Mouse (Mus musculus) hindbrain, embryonic 14.5 days (tissue): ENCODE data around the gene Hhipl1. TPM values are rescaled to one million over a fixed set of nuclear protein-coding genes. Genes with fewer than 3 reads are reported as not detected.

Source experiments
- ATAC-seq: fragments of 200-750 bp; cut with Nextera tagmentation; 2 replicates; pipeline ENCODE4 v1.8.0; 2017; ENCODE audit warnings: moderate number of reproducible peaks, mild to moderate bottlenecking, moderate TSS enrichment, moderate library complexity; ENCODE audit not compliant: low FRiP score
- DNase-seq: peaks from one replicate; pipeline ENCODE4 v3.0.0-alpha.2; 2015; ENCODE audit warnings: low spot score
- H3K27ac ChIP-seq: fragments of 300-500 bp; sonication (generic); 2 replicates; pipeline ENCODE4 v1.5.1; 2014; ENCODE audit warnings: mild to moderate bottlenecking, moderate library complexity
- H3K27me3 ChIP-seq: fragments of 300-500 bp; sonication (generic); 2 replicates; pipeline ENCODE4 v1.6.1; 2014; ENCODE audit warnings: mild to moderate bottlenecking, low read length, mixed read lengths; ENCODE audit not compliant: control insufficient read depth, insufficient read depth
- H3K36me3 ChIP-seq: fragments of 300-500 bp; sonication (generic); replicated peaks from 2 replicates; pipeline ENCODE4 v1.6.1; 2014; ENCODE audit not compliant: control insufficient read depth, insufficient read depth
- H3K4me1 ChIP-seq: fragments of 300-500 bp; sonication (generic); replicated peaks from 2 replicates; pipeline ENCODE4 v1.6.1; 2014; ENCODE audit warnings: antibody characterized with exemption, low read length, mixed read lengths; ENCODE audit not compliant: control insufficient read depth, insufficient read depth
- H3K4me2 ChIP-seq: fragments of 300-500 bp; sonication (generic); replicated peaks from 2 replicates; pipeline ENCODE4 v1.6.1; 2014; ENCODE audit warnings: mild to moderate bottlenecking, moderate library complexity
- H3K4me3 ChIP-seq: fragments of 300-500 bp; sonication (generic); replicated peaks from 2 replicates; pipeline ENCODE4 v1.5.1; 2014; ENCODE audit warnings: mild to moderate bottlenecking, low read length
- H3K9ac ChIP-seq: fragments of 300-500 bp; sonication (generic); 2 replicates; pipeline ENCODE4 v1.6.1; 2014
- H3K9me3 ChIP-seq: fragments of 300-500 bp; sonication (generic); 2 replicates; pipeline ENCODE4 v1.6.1; 2016; ENCODE audit warnings: low read length; ENCODE audit not compliant: control insufficient read depth
- whole genome bisulfite sequencing: fragments of 180-500 bp; shearing (Covaris S2); extraction: QIAGEN DNeasy Blood & Tissue Kit; methylation state at CpG from one replicate; pipeline ENCODE4 v1.1.7; 2014; 5-methylcytosine and 5-hydroxymethylcytosine counted together
- polyA plus RNA-seq: library from polyadenylated mRNA; unstranded; fragments of >200 nt; fragmentation: Nextera tagmentation; extraction: Ambion mirVana; gene quantifications from 2 replicates; pipeline ENCODE4 v1.2.1, GENCODE M21; 2014

Gene Hhipl1
- polyA plus RNA-seq, 1 experiment from 2014 or later: 1.8 TPM

DNA sequence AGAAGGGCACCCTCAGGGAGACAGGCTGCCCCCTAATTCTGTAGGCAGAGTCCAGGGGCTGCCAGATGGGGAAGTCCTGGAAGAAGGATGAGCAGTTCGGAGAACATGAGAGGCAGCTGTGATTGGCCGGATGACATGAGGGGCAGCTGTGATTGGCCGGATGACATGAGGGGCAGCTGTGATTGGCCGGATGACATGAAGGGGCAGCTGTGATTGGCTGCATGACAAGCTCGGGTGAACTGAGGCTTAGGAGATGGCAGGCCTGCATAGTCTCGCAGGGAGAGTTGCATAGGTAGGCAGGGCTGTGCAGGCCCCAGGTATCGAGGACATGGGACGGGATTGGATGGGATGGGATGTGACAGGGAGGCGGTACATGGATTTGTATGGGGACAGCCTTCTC is 13.7 kb upstream of the Hhipl1 start:
- peak overlapping the region; percentile 43 for H3K4me2 ChIP-seq
- H3K4me1 ChIP-seq: peaks cover 7% of the 10 kb centered on the region
- DNase-seq (peak; percentile 57), ATAC-seq (peak; percentile 78)
- H3K36me3 ChIP-seq: no peaks in the 10 kb centered on the region
- H3K9me3 ChIP-seq: no peaks in the 10 kb centered on the region
- H3K4me3 ChIP-seq: no peak overlapping the region
- H3K27ac ChIP-seq: no peak overlapping the region
- WGBS: 8% methylated on average over 9 of the region's 9 CpGs
- H3K9ac ChIP-seq: no peak overlapping the region
- H3K27me3 ChIP-seq: no peaks in the 10 kb centered on the region

DNA sequence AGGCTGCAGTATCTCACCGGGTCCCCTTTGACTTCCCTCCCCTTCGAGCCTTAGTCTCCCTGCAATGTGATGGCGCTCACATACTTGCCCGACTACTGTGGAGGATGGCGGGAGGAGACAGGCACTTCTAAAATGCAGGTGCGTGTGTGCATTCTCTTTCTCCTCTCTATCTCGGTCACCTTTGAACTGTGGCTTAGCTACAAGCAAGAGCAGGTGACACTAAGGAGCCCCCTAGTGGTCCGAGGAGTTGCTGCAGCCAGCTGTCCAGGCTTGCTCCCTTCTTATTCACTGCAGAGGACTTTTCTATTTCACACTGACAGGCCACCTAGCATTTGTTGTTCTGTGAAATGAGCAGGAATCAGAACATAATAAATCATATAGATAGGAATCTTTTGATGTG is 13.1 kb upstream of the Hhipl1 start:
- Histone ChIP-seq H3K4me3 (no peak overlapping the region), H3K4me1 (peaks cover 7% of the 10 kb centered on the region), H3K27ac (no peak overlapping the region), H3K4me2 (peak overlapping the region; percentile 43), H3K9ac (no peak overlapping the region), H3K36me3 (no peaks in the 10 kb centered on the region), H3K9me3 (no peaks in the 10 kb centered on the region), H3K27me3 (no peaks in the 10 kb centered on the region)
- DNase-seq (peak; percentile 79), ATAC-seq (peak; percentile 53; the same call in 1 of the 2 replicates)
- 2% methylated on average over 8 of the region's 8 CpGs for WGBS

DNA sequence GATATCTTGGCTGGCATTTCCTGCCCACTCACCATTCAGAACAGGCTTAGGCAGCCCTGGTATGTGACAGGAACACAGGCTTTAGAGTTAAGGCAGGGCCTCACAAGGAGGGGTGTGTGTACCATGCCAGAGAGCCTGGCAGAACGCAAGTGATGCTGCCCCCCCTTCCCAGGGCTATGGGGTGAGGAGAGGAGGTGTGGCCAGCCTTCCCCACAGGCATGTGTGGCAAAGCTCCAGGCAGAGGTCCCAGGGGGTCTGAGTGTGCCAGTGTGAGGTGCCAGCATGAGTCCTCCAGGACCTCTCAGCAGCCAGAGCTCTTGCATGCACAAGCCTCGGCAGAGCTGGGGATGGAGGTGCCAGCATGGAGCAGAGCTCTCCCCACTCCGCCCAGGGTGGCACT is 11.4 kb upstream of the Hhipl1 start:
- WGBS: 65% methylated on average over 3 of the region's 3 CpGs
- Histone ChIP-seq H3K4me1 (peaks cover 7% of the 10 kb centered on the region), H3K36me3 (no peaks in the 10 kb centered on the region), H3K27me3 (no peaks in the 10 kb centered on the region), H3K4me3 (no peak overlapping the region), H3K27ac (no peak overlapping the region), H3K9ac (no peak overlapping the region), H3K4me2 (no peak overlapping the region), H3K9me3 (no peaks in the 10 kb centered on the region)
- no peak for DNase-seq
- no peak for ATAC-seq

DNA sequence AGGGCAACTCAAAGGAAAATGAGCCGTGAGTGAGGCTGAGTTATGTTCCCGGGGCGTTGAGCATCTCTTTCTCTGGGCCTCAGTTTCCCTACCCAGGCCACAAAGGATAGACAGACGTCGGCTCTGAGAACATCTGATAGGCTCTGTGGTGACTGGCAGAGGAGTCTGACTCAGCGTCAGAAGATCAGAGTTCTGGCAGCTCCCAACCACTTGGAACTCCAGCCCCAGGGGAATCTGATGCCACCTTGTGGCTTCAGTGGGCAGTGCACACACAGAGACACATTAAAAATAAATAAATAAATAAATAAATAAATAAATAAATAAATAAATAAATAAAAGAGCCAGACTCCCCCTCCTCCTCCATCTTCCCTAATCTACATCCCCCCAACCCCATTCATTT is 9.0 kb upstream of the Hhipl1 start:
- Histone ChIP-seq H3K27me3 (no peaks in the 10 kb centered on the region), H3K9ac (no peak overlapping the region), H3K4me2 (no peak overlapping the region), H3K4me3 (no peak overlapping the region), H3K27ac (no peak overlapping the region), H3K9me3 (no peaks in the 10 kb centered on the region), H3K36me3 (no peaks in the 10 kb centered on the region), H3K4me1 (peaks cover 7% of the 10 kb centered on the region)
- ATAC-seq (no peak), DNase-seq (peak; percentile 54)
- WGBS: 92% methylated on average over 6 of the region's 6 CpGs

DNA sequence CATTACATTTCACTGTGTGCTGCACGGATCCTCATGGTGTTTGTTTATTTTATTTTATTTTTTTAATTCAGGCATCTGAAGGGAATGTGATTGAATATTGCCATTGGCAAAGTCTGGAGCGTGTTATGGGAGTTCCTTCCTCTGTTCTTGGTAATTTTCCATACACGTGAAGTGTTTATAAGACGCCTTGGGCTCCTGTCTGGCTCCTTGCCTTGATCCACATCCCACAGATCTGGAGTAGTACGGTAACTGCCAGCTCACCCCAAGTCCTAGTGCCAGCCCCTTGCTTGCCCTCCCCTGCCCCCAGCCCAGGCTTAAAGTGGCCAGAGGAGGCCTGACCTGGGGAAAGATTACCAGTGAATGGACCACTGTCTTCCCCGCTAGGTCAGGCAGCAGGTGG is 5.1 kb upstream of the Hhipl1 start:
- Histone ChIP-seq H3K27me3 (0 out of 2 replicates have a peak, but pooled peaks cover 5% of the 10 kb centered on the region), H3K9ac (no peak overlapping the region), H3K4me1 (peaks cover 3% of the 10 kb centered on the region; the same call in 1 of the 2 replicates), H3K36me3 (no peaks in the 10 kb centered on the region), H3K9me3 (no peaks in the 10 kb centered on the region), H3K4me2 (no peak overlapping the region), H3K4me3 (no peak overlapping the region), H3K27ac (no peak overlapping the region)
- 78% methylated on average over 6 of the region's 6 CpGs for WGBS
- ATAC-seq (no peak), DNase-seq (no peak)

DNA sequence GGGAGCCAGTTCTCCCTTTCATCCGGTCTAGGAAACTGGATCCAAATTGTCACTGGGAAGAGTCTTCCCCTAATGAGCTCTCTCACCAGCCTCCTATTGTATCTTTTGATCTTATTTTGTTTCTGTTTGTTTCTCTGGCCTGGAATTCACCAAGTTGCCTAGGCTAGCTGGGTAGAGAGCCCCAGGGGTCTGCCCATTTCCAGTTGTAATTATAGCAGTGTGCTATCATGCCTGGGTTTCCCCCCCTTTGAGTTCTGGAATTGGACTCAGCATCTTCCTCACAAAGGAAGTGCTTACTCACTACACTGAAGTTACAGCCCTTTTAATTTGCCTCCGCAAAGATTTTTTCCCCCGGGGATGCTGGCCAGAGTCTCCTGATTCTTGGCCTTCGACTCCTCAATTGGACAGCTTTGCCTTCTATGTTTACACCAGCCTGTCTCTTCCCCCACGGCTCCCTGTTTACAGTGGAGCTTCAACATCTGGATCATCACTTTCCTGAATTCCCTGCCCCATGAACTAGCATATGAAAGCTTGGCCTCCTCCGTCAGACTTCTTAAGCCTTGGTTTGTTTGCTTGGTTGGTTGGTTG is 2.2 kb upstream of the Hhipl1 start:
- H3K4me1 ChIP-seq: peaks cover 8% of the 10 kb centered on the region
- WGBS: 48% methylated on average over 6 of the region's 6 CpGs

DNA sequence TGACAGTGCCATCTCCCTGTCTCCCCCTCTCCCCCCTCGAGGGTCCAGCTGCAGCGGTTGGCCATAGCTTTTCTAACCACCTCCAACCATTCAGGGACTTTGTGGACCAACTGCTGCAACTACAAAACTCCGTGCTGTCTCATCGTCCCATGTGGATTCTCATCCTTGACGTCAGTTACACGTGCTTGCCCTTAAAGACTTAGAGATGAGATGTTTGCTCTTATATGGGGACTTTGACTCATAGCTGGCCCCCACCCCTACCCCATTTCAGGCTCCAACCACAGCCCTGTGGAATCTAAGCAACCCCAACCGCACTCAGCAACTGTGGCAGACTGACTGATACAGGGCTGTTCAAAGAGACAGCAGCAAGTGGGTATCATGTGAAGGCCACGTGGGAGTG is 898 bp upstream of the Hhipl1 start:
- ATAC-seq (no peak), DNase-seq (no peak)
- Histone ChIP-seq H3K9ac (no peak overlapping the region), H3K4me1 (peaks cover 8% of the 10 kb centered on the region), H3K4me3 (no peak overlapping the region), H3K36me3 (no peaks in the 10 kb centered on the region), H3K27me3 (0 out of 2 replicates have a peak, but pooled peaks cover 5% of the 10 kb centered on the region), H3K27ac (no peak overlapping the region), H3K9me3 (no peaks in the 10 kb centered on the region), H3K4me2 (no peak overlapping the region)
- 78% methylated on average over 8 of the region's 8 CpGs for WGBS

More for the DNA sequence above, 2.2 kb upstream of the Hhipl1 start:
- Histone ChIP-seq H3K36me3 (no peaks in the 10 kb centered on the region), H3K4me3 (no peak overlapping the region), H3K27ac (no peak overlapping the region), H3K9me3 (no peaks in the 10 kb centered on the region), H3K4me2 (no peak overlapping the region), H3K27me3 (0 out of 2 replicates have a peak, but pooled peaks cover 5% of the 10 kb centered on the region), H3K9ac (no peak overlapping the region)
- DNase-seq (no peak), ATAC-seq (no peak)

DNA sequence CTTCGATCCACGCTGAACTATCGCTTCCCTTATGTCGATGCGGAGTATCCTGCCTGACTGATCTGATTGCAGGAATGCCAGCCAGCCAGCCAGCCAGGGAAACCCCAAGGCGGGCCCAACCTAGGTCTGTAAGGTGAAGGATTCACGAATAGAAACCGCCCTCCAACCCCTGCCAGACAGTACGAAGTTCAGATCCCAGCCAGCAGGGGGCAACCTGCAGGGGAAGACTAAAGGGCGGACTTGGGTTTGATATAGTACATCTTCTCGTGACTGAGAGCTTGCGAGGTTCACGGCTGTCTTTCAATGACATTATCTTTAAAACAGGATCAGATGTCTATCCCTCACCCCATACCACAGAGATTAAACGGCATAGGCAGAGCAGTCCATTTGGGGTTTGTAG is 1.5 kb downstream of the Hhipl1 start:
- Histone ChIP-seq H3K4me2 (no peak overlapping the region), H3K9me3 (no peaks in the 10 kb centered on the region), H3K4me3 (no peak overlapping the region), H3K27ac (no peak overlapping the region), H3K4me1 (peaks cover 12% of the 10 kb centered on the region), H3K36me3 (no peaks in the 10 kb centered on the region), H3K9ac (no peak overlapping the region), H3K27me3 (0 out of 2 replicates have a peak, but pooled peaks cover 5% of the 10 kb centered on the region)
- no peak for ATAC-seq
- 26% methylated on average over 14 of the region's 14 CpGs for WGBS
- no peak for DNase-seq

DNA sequence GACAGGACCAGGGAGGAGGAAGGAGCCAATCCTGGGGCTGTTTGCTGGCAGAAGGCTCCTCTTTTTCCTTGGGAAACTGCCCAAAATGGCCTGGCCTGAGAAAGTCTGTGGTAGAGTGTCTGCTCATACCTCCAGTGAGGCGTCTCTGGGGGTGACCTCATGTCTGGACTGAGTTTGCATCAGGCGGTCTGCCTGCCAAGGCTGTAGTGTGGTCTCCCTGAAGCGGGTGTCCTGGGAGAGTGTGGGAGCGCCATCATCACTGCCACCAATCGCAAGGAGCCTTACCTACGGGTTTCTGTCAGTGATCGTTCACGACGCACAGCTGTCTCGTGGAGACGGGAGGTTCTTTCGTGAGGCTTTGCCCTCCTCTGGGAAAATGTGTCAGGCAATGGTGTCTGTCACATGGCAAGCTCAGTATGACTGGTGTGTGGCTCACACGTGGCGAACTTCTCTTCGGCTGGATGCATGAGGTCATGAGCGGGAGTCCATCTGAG is 2.3 kb downstream of the Hhipl1 start:
- no peak overlapping the region for H3K27ac ChIP-seq
- 77% methylated on average over 16 of the region's 16 CpGs for WGBS
- H3K4me3 ChIP-seq: no peak overlapping the region
- H3K9me3 ChIP-seq: no peaks in the 10 kb centered on the region
- H3K9ac ChIP-seq: no peak overlapping the region
- H3K4me1 ChIP-seq: peaks cover 12% of the 10 kb centered on the region
- no peaks in the 10 kb centered on the region for H3K36me3 ChIP-seq
- ATAC-seq: no peak
- no peak overlapping the region for H3K4me2 ChIP-seq
- 0 out of 2 replicates have a peak, but pooled peaks cover 5% of the 10 kb centered on the region for H3K27me3 ChIP-seq
- DNase-seq: no peak
